Mouse (Mus musculus) spleen, adult 2 months (tissue): ENCODE data around the gene Clint1.

ENCODE experiments used
- CTCF ChIP-seq: fragments of 200-500 bp; IDR thresholded peaks from 2 replicates; pipeline ENCODE4 v1.5.1; 2011; ENCODE audit warnings: mild to moderate bottlenecking, inconsistent platforms; ENCODE audit not compliant: insufficient read depth, insufficient read length, insufficient replicate concordance; ENCODE audit errors: extremely low read depth
- POLR2A ChIP-seq: fragments of 200-500 bp; IDR thresholded peaks from 2 replicates; pipeline ENCODE4 v1.6.1; 2011; ENCODE audit warnings: low read depth, low read length, inconsistent platforms

DNA sequence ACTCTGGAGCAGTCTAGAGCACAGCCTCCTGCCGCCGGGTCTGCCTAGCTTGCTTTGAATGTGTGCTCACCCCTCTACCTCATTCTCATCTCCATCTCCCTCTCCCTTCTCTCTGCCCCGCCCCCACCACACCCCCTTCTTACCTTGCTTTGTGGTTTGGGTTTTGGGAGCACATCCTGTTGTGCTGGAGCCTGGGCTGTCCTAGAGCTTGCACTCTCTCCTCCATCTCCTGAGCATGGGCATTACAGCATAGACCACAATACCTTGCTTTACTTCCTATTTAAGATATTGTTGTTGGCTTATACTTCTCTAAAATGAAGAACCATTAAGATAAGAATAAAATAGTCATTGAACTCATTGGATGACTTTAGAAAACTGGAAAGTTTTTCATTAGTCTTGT is 38.1 kb downstream of the Clint1 start:
- no peak for TF ChIP-seq CTCF
- no peak for TF ChIP-seq POLR2A
